Mouse (Mus musculus): ENCODE data around the gene Snta1.
A peak's percentile ranks its signal among the peaks of the same experiment; 100 is the strongest.
"Not testable (repeated sequence)": the region's sequence is repeated elsewhere in the genome, so short reads cannot be mapped to it uniquely, and the experiment has no call there.

The Snta1 gene

GRCm38 (mm10) chr2:154372151-154372829 is 35.6 kb downstream of the Snta1 start:
- DNase-seq = peak; percentile 84 to 91

GRCm38 (mm10) chr2:154367510-154367909 is 40.4 kb downstream of the Snta1 start:
- DNase-seq = no peak

GRCm38 (mm10) chr2:154354000-154354425 is 53.9 kb downstream of the Snta1 start:
- DNase-seq = not testable (repeated sequence)

- DNase-seq = no peak
These were observed 59.7 kb downstream of the Snta1 start for GRCm38 (mm10) chr2:154348152-154348551.

- no peak for DNase-seq
These were observed 68.5 kb downstream of the Snta1 start for GRCm38 (mm10) chr2:154339356-154339755.

GRCm38 (mm10) chr2:154338161-154338560 is 69.7 kb downstream of the Snta1 start:
- no peak for DNase-seq

GRCm38 (mm10) chr2:154335572-154335971 is 72.3 kb downstream of the Snta1 start:
- DNase-seq = no peak

- no peak for DNase-seq
These were observed 81.0 kb downstream of the Snta1 start for GRCm38 (mm10) chr2:154326852-154327251.

All from kidney, adult 8-10 months (tissue).